Mouse (Mus musculus): ENCODE results near the gene Dkk3.

- TF ChIP-seq CTCF (IDR thresholded peaks at IDR 0.05; ENCODE audit: extremely low read depth, insufficient read length, insufficient replicate concordance, low read depth, low read length): no peak
- no peak for TF ChIP-seq POLR2A (IDR thresholded peaks at IDR 0.05; ENCODE audit: low read depth, low read length)
Observed at GRCm38 (mm10) chr7:112197461-112197860, 38.6 kb upstream of the Dkk3 start.

Data from small intestine, adult 2 months (tissue).